Mouse (Mus musculus) testis, adult 2 months (tissue): Measurements from ENCODE around the gene Mrgpra2a.
"Not testable (repeated sequence)": the region's sequence is repeated elsewhere in the genome, so short reads cannot be mapped to it uniquely, and the experiment has no call there.

Source experiments
- CTCF ChIP-seq: fragments of 200-500 bp; IDR thresholded peaks from 2 replicates; pipeline ENCODE4 v1.5.1; 2012; ENCODE audit warnings: low read depth, mild to moderate bottlenecking, inconsistent platforms, low read length, moderate library complexity; ENCODE audit not compliant: control insufficient read depth, insufficient read depth, insufficient replicate concordance
- POLR2A ChIP-seq: fragments of 200-500 bp; IDR thresholded peaks from 2 replicates; pipeline ENCODE4 v1.6.1; 2012; ENCODE audit warnings: low read depth, mild to moderate bottlenecking, inconsistent platforms, low read length, moderate library complexity; ENCODE audit not compliant: control insufficient read depth

- not testable (repeated sequence) for TF ChIP-seq CTCF, POLR2A
Observed at GRCm38 (mm10) chr7:47489438-47489837, 37.5 kb upstream of the Mrgpra2a start.
